Mouse (Mus musculus): ENCODE data around the gene Kdm2a. TPM values are rescaled to one million over a fixed set of nuclear protein-coding genes. Genes with fewer than 3 reads are reported as not detected.
A peak's percentile ranks its signal among the peaks of the same experiment; 100 is the strongest.

The Kdm2a gene
- polyA plus RNA-seq, 1 experiment from 2014 or later, result 42.7 TPM

DNA sequence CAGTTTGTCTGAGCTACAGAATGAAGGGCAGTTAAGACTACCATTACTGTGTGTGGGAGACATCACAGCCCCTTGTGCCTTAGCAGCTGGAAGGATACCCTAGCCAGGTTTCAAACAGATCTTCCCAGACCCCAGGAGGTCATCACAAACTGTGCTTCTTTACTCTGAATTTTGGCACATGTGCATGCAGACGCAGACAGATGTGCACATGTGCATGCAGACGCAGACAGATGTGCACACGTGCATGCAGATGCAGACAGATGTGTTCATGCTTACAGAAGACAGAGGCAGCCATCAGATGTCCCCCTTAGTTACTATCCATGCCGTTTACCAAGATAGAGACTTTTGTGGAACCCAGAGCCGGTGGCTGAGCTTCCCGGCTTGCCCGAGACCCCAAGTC is 99.0 kb downstream of the Kdm2a start:
- ATAC-seq (ENCODE audit: insufficient number of reproducible peaks, insufficient read depth, low FRiP score, low read depth), result no peak
- Histone ChIP-seq H3K27ac (replicated peaks in 1 of 2; ENCODE audit: control insufficient read depth in 1 of 2, insufficient read depth in 1 of 2, low read depth in 2 of 2, low read length in 2 of 2) (no peak overlapping the region), H3K27me3 (ENCODE audit: control insufficient read depth, insufficient read depth, low read length) (no peaks in the 10 kb centered on the region), H3K36me3 (ENCODE audit: control insufficient read depth, insufficient read depth, low read length) (peaks cover 8% of the 10 kb centered on the region; the same call in 1 of the 2 replicates), H3K4me2 (ENCODE audit: low read length) (no peak overlapping the region), H3K4me1 (ENCODE audit: control insufficient read depth in 2 of 2, insufficient read depth in 2 of 2, low read length in 2 of 2) (peaks cover 26 to 31% of the 10 kb centered on the region in 2 experiments), H3K9me3 (ENCODE audit: control insufficient read depth, low read length) (no peaks in the 10 kb centered on the region), H3K4me3 (ENCODE audit: control insufficient read depth in 1 of 2, insufficient read depth in 1 of 2, low read depth in 1 of 2, low read length in 2 of 2) (no peak overlapping the region), H3K9ac (ENCODE audit: low read length) (no peak overlapping the region)
- 89% methylated on average over 7 of the region's 7 CpGs for WGBS

DNA sequence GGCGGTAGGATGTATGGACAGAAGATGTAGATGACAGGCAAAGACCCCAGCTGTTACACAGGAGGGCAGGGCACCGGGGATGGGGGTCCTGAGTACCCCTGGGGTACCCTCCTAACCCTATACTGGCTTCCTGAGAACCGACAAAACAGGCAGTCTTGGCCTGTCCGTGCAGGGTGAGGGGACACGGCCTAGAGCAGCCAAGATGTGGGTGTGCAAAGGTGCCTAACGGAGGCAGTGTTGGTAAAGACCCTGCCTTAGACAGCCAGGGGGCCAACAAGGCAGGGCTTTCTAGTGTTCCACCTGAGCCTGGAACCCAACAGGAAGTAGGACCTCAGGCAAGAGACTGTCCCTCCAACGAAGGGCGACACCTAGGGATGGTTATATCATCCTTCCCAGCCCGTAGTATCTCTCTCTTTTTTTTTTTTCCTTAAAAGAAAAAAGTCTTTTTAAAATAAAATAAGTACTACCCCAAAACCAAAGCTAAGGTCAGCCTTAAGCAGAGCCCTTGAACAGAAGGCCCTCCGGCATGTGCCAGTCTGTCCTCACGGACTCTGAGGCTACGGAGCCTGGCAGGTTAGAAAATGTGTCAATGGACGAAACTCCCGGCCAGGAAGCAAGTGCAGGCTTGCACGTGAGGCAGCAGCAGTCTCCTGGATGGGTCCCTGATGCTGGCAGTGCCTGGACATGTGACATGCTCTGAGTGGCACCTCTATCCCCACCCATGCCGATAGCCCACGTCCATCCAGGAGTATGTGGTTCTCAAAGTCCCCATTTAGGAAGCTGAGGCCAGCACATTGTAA is 99.6 kb downstream of the Kdm2a start:
- H3K4me3 ChIP-seq (ENCODE audit: control insufficient read depth in 1 of 2, insufficient read depth in 1 of 2, low read depth in 1 of 2, low read length in 2 of 2), result no peak overlapping the region
- no peaks in the 10 kb centered on the region for H3K9me3 ChIP-seq (ENCODE audit: control insufficient read depth, low read length)
- H3K9ac ChIP-seq (ENCODE audit: low read length), result no peak overlapping the region
- H3K27me3 ChIP-seq (ENCODE audit: control insufficient read depth, insufficient read depth, low read length), result no peaks in the 10 kb centered on the region
- no peak overlapping the region for H3K27ac ChIP-seq (replicated peaks in 1 of 2; ENCODE audit: control insufficient read depth in 1 of 2, insufficient read depth in 1 of 2, low read depth in 2 of 2, low read length in 2 of 2)
- H3K4me1 ChIP-seq (ENCODE audit: control insufficient read depth in 2 of 2, insufficient read depth in 2 of 2, low read length in 2 of 2), result peaks cover 24 to 30% of the 10 kb centered on the region in 2 experiments
- 81% methylated on average over 17 of the region's 17 CpGs for WGBS
- ATAC-seq (ENCODE audit: insufficient number of reproducible peaks, insufficient read depth, low FRiP score, low read depth), result no peak
- peaks cover 8% of the 10 kb centered on the region; the same call in 1 of the 2 replicates for H3K36me3 ChIP-seq (ENCODE audit: control insufficient read depth, insufficient read depth, low read length)
- no peak overlapping the region for H3K4me2 ChIP-seq (ENCODE audit: low read length)

DNA sequence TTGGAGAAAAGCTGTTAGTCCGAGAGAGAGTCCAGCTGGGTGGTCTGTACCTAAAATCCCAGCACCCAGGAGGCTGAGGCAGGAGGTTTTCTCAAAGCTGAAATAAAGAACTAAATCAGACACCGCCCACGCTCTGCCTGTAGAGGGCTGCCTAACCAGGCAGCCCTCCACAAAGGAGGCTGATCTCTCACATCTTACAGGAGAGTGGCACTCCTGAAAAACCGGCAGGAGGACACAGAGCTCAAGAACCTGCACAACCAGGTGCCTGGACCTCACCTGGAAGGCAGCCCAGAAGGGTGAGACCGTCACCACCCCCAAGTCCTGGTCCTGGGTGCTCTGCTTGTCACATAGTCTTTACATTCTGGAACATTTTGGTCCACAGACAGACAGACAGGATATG is 100.2 kb downstream of the Kdm2a start:
- H3K9me3 ChIP-seq (ENCODE audit: control insufficient read depth, low read length), result no peaks in the 10 kb centered on the region
- H3K27me3 ChIP-seq (ENCODE audit: control insufficient read depth, insufficient read depth, low read length), result no peaks in the 10 kb centered on the region
- no peak overlapping the region for H3K9ac ChIP-seq (ENCODE audit: low read length)
- ATAC-seq (ENCODE audit: insufficient number of reproducible peaks, insufficient read depth, low FRiP score, low read depth), result no peak
- H3K4me2 ChIP-seq (ENCODE audit: low read length), result no peak overlapping the region
- H3K4me3 ChIP-seq (ENCODE audit: control insufficient read depth in 1 of 2, insufficient read depth in 1 of 2, low read depth in 1 of 2, low read length in 2 of 2), result no peak overlapping the region
- no peak overlapping the region for H3K27ac ChIP-seq (replicated peaks in 1 of 2; ENCODE audit: control insufficient read depth in 1 of 2, insufficient read depth in 1 of 2, low read depth in 2 of 2, low read length in 2 of 2)
- WGBS, result 83% methylated on average over 5 of the region's 5 CpGs
- H3K4me1 ChIP-seq (ENCODE audit: control insufficient read depth in 2 of 2, insufficient read depth in 2 of 2, low read length in 2 of 2), result peaks cover 20 to 24% of the 10 kb centered on the region in 2 experiments
- H3K36me3 ChIP-seq (ENCODE audit: control insufficient read depth, insufficient read depth, low read length), result peaks cover 13% of the 10 kb centered on the region

DNA sequence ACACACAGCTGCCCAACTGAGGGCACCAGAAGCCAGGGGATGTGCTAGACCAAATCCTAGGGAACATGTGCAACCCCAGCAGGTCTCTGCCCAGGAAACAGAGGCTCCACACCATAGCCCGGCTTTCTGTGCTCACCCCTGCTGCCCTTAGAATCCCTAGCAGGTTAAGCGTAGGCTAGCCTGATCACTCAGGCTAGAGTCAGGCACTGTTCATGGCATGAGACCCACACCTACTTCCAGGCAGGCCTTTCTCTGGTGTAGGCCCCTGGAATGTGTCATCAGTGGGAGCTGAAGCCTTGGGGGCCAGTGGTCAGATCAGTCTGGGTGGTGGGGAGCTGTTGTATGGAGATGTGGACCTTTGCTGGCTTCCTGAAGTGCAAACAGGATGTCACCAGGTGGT is 101.5 kb downstream of the Kdm2a start:
- Histone ChIP-seq H3K4me3 (ENCODE audit: control insufficient read depth in 1 of 2, insufficient read depth in 1 of 2, low read depth in 1 of 2, low read length in 2 of 2) (no peak overlapping the region), H3K27me3 (ENCODE audit: control insufficient read depth, insufficient read depth, low read length) (no peaks in the 10 kb centered on the region), H3K9ac (ENCODE audit: low read length) (no peak overlapping the region), H3K4me2 (ENCODE audit: low read length) (no peak overlapping the region), H3K4me1 (ENCODE audit: control insufficient read depth in 2 of 2, insufficient read depth in 2 of 2, low read length in 2 of 2) (peaks cover 8 to 11% of the 10 kb centered on the region in 2 experiments), H3K36me3 (ENCODE audit: control insufficient read depth, insufficient read depth, low read length) (peaks cover 25% of the 10 kb centered on the region), H3K9me3 (ENCODE audit: control insufficient read depth, low read length) (no peaks in the 10 kb centered on the region), H3K27ac (replicated peaks in 1 of 2; ENCODE audit: control insufficient read depth in 1 of 2, insufficient read depth in 1 of 2, low read depth in 2 of 2, low read length in 2 of 2) (no peak overlapping the region)
- no peak for ATAC-seq (ENCODE audit: insufficient number of reproducible peaks, insufficient read depth, low FRiP score, low read depth)
- WGBS, result 80% methylated on average over 2 of the region's 2 CpGs

DNA sequence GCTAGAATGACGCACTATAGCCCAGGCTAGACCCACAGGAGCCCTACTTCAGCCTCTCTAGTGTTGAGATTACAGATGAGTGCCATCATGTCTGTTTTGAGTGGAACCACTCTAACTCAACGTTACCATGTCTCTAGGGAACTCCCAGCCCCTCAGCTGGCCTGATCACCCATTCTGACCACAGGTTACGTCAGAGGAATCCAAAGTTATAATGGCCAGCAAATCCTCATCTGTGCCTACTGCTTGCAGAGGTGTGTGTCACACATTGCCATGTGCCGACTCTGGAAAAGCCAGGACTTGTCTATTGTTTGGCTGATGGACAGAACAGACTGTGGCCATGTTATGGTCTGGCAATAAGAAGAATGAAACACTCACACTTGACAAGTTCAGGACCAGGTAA is 102.7 kb downstream of the Kdm2a start:
- WGBS, result 81% methylated on average over 4 of the region's 4 CpGs
- Histone ChIP-seq H3K4me3 (ENCODE audit: control insufficient read depth in 1 of 2, insufficient read depth in 1 of 2, low read depth in 1 of 2, low read length in 2 of 2) (no peak overlapping the region), H3K4me2 (ENCODE audit: low read length) (no peak overlapping the region), H3K27ac (replicated peaks in 1 of 2; ENCODE audit: control insufficient read depth in 1 of 2, insufficient read depth in 1 of 2, low read depth in 2 of 2, low read length in 2 of 2) (no peak overlapping the region), H3K36me3 (ENCODE audit: control insufficient read depth, insufficient read depth, low read length) (peaks cover 38% of the 10 kb centered on the region), H3K9me3 (ENCODE audit: control insufficient read depth, low read length) (no peaks in the 10 kb centered on the region), H3K9ac (ENCODE audit: low read length) (no peak overlapping the region), H3K27me3 (ENCODE audit: control insufficient read depth, insufficient read depth, low read length) (no peaks in the 10 kb centered on the region), H3K4me1 (ENCODE audit: control insufficient read depth in 2 of 2, insufficient read depth in 2 of 2, low read length in 2 of 2) (peaks cover 1 to 2% of the 10 kb centered on the region in 2 experiments; a peak in 2 of 4 replicates)
- ATAC-seq (ENCODE audit: insufficient number of reproducible peaks, insufficient read depth, low FRiP score, low read depth), result no peak

DNA sequence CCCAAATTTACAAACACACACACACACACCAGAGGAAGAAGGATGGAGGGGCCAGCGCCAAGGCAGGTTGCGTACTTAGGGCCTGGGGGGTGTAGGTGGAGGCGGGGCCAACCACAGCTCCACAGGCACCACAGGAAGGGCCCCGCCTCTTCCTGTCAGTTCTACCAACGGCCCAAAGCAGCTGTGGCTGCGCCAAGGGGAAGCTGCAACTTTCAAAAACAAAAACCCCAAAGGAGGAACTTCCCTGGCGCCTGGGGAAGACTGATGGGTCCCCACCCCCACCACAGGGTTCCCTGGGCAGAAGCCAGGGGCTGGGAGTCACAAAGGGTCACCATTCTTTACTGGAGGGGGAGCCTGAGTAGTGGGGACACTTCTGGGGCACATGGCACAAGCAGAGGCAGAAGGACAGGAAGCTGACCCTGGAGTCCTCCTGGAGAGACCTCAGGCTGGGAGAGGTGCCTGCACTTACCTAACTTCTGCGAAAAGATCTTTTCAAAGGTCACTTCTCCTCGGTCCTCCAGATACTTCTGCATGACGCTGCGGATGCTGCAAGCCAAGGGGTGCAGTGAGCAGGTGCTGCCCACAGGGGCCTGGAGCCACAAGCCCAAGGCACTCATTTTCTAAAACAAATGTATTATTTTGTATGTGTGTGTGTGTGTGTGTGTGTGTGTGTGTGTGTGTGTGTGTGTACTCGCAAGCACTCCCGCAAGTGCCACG is 103.5 kb downstream of the Kdm2a start:
- no peak overlapping the region for H3K4me3 ChIP-seq (ENCODE audit: control insufficient read depth in 1 of 2, insufficient read depth in 1 of 2, low read depth in 1 of 2, low read length in 2 of 2)
- no peak overlapping the region for H3K9ac ChIP-seq (ENCODE audit: low read length)
- H3K4me1 ChIP-seq (ENCODE audit: control insufficient read depth in 2 of 2, insufficient read depth in 2 of 2, low read length in 2 of 2), result no peaks in the 10 kb centered on the region; a peak in 1 of 4 replicates
- peak overlapping the region in 1 of 2 experiments; percentile 50; a peak in 2 of 4 replicates for H3K27ac ChIP-seq (replicated peaks in 1 of 2; ENCODE audit: control insufficient read depth in 1 of 2, insufficient read depth in 1 of 2, low read depth in 2 of 2, low read length in 2 of 2)
- no peaks in the 10 kb centered on the region for H3K9me3 ChIP-seq (ENCODE audit: control insufficient read depth, low read length)
- WGBS, result 64% methylated on average over 14 of the region's 14 CpGs
- H3K27me3 ChIP-seq (ENCODE audit: control insufficient read depth, insufficient read depth, low read length), result no peaks in the 10 kb centered on the region
- peaks cover 46% of the 10 kb centered on the region for H3K36me3 ChIP-seq (ENCODE audit: control insufficient read depth, insufficient read depth, low read length)
- H3K4me2 ChIP-seq (ENCODE audit: low read length), result no peak overlapping the region
- peak; percentile 45; the same call in 1 of the 2 replicates for ATAC-seq (ENCODE audit: insufficient number of reproducible peaks, insufficient read depth, low FRiP score, low read depth)

DNA sequence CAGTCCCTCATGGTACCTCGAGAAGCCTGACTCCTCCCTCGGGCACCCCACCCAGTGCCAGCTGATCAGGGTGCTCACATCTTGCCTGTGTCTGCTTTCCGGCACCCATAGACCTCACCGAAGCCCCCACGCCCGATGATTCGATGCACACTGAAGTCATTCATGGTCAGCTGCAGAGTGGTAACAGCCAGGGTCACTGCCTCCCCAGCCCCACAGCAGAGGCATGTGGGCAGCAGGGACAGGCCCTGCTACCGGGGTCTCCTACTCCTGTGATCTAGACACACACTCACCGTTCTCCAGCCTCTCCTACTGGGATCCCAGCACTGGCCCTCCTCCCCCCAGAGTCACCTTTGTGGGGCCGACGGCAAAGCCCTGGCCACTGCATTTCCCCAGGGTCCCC is 106.9 kb downstream of the Kdm2a start:
- Histone ChIP-seq H3K9ac (ENCODE audit: low read length) (no peak overlapping the region), H3K27me3 (ENCODE audit: control insufficient read depth, insufficient read depth, low read length) (no peaks in the 10 kb centered on the region), H3K4me2 (ENCODE audit: low read length) (no peak overlapping the region), H3K4me3 (ENCODE audit: control insufficient read depth in 1 of 2, insufficient read depth in 1 of 2, low read depth in 1 of 2, low read length in 2 of 2) (no peak overlapping the region), H3K9me3 (ENCODE audit: control insufficient read depth, low read length) (no peaks in the 10 kb centered on the region), H3K36me3 (ENCODE audit: control insufficient read depth, insufficient read depth, low read length) (peaks cover 75% of the 10 kb centered on the region), H3K27ac (replicated peaks in 1 of 2; ENCODE audit: control insufficient read depth in 1 of 2, insufficient read depth in 1 of 2, low read depth in 2 of 2, low read length in 2 of 2) (no peak overlapping the region), H3K4me1 (ENCODE audit: control insufficient read depth in 2 of 2, insufficient read depth in 2 of 2, low read length in 2 of 2) (no peaks in the 10 kb centered on the region)
- WGBS, result 91% methylated on average over 11 of the region's 11 CpGs
- ATAC-seq (ENCODE audit: insufficient number of reproducible peaks, insufficient read depth, low FRiP score, low read depth), result no peak

Measured in heart, embryonic 14.5 days (tissue).